Mouse (Mus musculus) liver, postnatal 0 days (tissue): Measurements from ENCODE around the gene Phlda2.

Experiments used
- CTCF ChIP-seq: sonication (generic); IDR thresholded peaks from 2 replicates; pipeline ENCODE4 v1.5.1; 2016; ENCODE audit warnings: antibody characterized with exemption, low read depth
- EP300 ChIP-seq: IDR thresholded peaks from 2 replicates; pipeline ENCODE4 v1.6.1; 2016; ENCODE audit warnings: antibody characterized with exemption, low read depth, mild to moderate bottlenecking

DNA sequence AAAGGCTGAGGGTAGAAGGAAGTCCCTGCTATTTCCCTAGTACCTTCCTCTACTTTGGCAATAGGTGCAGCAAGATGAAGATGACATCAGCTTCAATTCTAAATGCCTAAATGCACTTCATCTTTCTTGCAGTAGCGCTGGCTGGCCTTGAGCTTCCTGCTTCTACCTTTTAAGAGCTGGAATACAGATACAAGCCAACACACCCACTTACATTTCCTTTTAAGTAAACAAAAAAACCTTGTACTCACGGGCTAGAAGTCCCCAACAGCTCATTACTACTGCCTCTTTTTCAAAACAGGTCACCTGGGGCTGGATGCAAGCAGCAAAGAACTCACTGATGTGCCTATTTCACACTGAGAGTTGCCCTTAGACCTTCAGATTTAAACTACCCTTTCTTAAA, 43.6 kb upstream of the Phlda2 start:
- TF ChIP-seq CTCF (no peak), EP300 (no peak)
